Mouse (Mus musculus): Measurements from ENCODE around the gene Xdh.

Gene Xdh

DNA sequence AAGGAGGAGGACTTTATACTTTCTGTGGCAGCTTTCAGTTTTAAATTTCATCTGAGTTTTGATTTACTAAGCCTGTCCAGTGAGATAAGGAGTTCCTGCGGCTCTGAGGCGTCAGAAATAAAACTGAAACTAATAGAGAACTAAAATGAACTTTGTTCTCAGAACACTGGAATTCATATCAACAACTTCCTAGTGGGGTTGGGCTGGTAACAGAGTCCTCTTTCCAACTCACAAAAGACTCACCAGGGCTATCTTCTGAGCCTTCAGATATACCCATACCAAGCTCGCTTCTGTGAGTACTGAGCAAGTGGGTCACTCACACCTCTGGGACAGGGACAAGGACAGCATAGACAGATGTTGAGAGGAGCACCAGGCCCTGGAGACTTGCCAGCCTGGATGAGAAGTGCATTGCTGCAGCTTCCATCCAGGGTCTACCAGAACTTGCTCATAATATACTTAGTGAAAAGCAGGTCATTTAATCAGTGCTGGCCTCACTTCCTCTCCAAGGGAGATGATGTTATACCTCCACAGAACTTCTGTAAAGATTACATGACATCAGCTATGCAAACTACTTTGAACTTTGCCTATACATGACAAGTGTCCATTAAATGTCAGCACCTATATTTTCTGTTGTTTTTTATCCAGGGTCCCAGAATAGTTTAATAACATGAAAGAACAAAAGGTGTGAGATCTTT lies 7.6 kb downstream of the Xdh start:
- no peak for DNase-seq (ENCODE audit: low read depth, low spot score)

DNA sequence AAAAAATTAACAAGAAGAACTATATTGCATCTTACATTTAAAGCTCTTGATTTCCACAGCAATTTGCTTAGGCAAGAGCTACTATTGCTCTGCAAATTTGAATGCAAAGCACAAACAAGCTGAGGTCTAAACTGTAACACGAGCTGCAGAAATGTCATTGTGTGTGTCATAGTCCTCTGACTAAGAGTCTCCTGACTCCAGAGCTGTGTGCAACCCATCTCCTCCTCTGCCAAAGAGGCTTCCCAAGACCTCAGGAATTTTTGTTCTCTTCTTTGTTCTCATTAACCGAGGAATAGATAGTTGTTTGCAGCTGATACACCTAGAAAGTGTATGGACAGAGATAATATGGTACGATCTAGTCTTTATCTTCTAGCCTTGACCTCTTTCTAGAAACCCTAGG lies 8.2 kb downstream of the Xdh start:
- no peak for DNase-seq (ENCODE audit: low read depth, low spot score)

DNA sequence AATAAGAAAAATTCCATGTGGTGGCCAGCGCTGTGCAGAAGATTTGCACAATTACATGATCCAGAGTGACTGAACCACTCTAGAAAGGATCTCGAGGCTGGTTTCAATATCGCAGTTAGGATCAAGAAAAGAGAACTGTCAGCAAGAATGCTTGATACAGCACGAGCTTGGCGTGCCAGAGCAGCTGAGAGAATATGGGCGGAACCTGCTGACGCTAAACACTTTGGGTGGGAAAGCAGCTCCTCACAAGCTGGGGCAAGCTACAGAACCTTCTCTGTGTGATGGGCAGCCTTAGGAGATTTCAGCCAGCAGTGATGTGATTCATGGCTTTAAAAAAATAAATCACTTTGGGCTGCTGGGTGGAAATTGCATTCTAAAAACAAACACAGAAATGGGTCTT lies 12.9 kb downstream of the Xdh start:
- DNase-seq (ENCODE audit: low read depth, low spot score) = no peak

DNA sequence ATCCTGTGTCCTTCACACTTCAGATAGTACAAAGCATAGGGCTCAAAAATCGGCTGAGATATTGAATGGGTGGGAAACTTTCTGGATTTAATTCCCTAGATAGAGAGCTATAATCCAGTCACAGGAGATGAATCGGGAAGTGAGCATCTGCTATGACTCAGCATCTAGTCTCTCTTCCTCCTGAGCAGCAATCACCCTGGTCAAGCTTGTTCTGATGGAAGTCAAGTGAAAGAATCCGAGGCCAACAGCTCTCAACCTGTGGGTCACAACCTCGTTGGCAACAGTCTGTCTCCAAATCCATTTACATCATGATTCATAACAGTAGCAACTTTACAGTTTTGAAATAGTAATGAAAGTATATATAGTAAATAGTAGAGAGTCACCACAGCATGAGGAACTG lies 14.8 kb downstream of the Xdh start:
- DNase-seq (ENCODE audit: low read depth, low spot score) = no peak

DNA sequence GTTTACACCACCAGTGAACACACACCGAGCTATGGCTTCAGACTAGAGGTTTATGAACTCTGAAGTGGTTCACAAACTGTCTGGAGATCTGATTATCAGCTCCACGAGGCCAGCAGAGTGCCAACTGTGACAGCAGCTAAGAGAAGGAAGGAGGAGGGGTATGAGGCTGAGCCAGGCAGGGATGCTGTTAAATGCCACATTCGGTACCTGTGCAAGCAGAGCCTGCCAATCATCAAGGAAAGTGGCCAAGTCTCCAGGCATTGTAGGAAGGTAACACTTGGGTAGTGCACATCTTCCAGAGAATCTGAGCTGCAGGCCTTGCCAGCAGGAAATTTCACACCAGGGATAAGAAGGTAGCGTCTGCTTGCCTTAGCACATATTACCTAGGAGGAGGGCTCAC lies 15.7 kb downstream of the Xdh start:
- no peak for DNase-seq (ENCODE audit: low read depth, low spot score)

DNA sequence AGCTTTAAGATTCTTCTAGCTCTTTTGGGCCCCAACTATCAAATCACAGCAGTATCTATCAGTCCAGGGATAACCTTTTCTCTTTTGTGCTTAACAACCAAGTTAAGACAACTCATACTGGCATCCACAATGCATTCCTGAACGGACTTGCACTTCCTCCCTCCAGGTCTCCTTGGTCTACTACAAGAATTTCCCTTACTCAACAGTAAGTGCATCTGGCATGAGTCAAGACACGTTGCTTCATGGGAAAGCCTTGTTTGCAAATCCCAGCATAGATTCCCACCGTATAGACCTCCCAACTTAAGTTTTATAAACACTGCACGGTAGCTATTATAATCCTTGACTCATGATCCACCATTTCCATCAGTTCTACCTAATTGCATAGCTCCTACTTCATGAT lies 16.4 kb downstream of the Xdh start:
- no peak for DNase-seq (ENCODE audit: low read depth, low spot score)

DNA sequence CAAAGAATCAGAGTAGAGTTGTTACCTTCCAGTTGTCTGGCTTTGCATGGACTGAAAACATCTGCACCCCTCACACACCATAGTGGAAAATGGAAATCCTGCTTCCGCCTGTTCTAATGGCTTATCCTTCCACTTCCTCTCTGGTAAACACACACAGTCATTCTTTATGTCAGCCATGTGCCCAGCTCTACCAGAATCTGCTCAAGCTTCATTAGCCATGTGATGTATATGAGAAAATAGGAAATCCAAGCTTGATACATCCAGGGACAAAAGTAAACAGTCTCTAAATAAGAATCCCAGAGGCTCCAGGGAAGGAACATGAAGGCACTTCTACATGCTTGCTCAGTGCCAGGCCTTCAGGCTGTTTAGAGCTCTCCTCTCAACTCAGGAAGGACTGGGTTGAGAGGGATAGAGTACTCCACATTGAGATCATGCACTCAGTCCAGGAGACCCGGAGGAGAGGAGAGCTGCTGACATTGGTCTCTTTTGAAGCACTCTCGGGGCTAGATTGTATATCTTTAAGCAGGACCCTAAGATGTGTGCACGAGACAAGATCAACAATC lies 17.4 kb downstream of the Xdh start:
- DNase-seq (ENCODE audit: low read depth, low spot score) = no peak

DNA sequence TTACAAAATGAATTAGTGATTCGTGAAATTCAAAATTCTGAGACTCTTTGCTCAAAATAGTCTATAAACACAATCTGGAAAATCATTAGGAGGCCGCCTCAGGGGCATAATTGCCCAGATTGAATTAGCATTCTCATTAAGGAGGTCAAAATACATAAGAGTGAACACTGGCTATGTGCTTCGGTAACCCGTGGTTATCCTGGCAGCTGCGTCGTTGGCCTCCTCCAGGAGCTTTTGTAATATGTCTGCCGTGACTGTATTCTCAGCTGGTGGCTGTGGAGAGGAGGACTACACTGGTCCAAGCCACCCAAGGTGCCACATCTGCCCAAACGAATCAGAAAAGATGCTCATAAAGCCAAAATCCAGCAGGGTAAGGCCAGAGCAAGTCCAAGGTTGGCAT lies 30.5 kb downstream of the Xdh start:
- no peak for DNase-seq (ENCODE audit: low read depth, low spot score)

DNA sequence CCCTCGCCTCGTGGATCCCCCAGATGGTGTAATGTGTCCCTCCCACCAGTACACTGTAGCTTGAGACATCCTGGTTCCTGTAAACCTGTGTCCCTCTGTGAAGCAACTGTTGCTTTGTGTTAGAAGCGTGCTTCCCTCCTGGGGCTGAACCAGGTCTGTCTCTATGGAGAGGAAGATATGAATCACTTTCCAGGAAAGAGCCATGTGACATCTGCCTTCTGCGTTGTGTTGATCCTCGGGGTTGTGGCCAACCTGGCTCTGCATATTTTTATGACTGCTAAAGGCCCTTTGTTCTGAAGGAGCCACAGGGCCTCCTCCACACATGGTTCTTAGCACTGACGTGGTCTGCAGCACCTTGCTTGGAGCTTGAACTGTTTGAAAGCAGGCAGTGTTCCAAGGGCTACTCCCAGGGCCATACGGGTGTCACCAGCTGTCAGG lies 31.0 kb downstream of the Xdh start:
- no peak for DNase-seq (ENCODE audit: low read depth, low spot score)

DNA sequence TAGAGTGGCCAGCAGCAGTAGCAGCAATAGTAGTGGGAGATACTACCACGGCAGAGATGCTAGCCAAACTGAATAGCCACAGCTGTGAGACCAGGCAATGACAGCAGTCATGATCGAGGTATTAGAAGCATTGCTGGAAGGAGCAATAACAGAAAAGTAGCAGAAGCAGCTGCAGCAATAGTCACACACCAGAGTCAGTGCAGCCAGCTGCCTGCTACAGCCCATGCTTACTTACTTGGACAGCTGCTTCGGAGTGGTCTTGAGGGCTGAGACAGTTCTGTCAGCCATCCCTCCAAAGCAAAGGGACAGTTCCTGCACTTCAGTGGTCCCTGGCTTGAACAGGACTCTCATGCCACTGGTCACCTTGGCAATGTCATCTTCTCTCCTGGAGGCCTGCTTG lies 31.9 kb downstream of the Xdh start:
- no peak for DNase-seq (ENCODE audit: low read depth, low spot score)

DNA sequence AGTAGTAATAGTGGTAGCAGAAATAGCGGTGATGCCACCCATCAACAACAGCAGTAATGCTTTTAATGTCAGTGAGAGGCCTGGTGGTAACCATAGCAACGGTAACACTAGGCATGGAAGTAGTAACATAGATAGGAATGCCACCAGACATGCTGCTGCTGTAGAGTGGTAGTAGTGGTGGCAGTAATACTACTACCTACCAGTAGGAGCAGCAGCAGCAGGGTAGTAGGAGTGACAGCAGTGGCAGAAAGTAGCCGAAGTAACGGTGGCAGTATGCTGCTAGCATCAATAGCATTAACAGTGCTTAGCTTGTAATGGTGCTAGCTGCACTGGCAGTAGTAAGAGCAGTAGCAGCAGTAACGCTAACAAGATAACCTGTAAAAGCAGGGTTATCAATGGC lies 32.3 kb downstream of the Xdh start:
- DNase-seq (ENCODE audit: low read depth, low spot score) = peak; percentile 23

DNA sequence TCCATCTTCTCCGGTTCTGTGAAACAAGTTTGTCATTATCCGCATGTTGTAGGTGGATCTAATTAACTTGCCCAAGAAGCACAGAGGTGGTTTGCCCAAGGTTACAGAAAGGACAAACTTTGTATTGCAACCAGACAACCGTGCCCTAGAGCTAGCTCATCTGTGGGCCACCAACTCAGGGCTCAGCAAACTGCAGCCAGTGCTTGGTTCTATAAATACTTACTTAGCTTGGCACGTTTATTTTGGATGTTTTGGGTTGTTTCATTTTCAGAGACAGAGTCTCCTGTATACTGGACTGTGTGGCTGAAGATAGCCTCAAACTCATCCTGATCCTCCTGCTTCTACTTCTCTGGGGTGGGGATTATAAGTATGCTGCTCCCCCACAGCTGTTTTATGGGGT lies 35.3 kb downstream of the Xdh start:
- no peak for DNase-seq (ENCODE audit: low read depth, low spot score)

DNA sequence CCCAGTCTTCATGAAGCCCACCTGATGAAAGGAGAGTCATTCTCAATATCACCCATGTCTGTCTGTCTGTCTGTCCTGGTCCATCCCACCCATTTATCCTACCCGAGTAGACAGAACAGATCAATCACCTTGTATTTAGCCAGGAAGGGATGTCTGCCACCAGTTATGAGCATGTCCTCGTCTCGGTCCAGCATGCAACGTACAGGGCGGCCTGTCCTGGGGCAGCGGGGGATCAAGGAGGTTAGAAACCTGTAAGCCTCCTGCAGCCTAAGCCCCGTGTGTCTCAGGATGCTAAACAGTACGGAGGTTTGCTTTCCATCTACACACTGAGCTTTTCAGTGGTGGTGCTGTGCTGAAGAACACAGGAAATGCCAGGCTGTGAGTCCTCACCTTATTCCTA lies 43.9 kb downstream of the Xdh start:
- DNase-seq (ENCODE audit: low read depth, low spot score) = no peak

DNA sequence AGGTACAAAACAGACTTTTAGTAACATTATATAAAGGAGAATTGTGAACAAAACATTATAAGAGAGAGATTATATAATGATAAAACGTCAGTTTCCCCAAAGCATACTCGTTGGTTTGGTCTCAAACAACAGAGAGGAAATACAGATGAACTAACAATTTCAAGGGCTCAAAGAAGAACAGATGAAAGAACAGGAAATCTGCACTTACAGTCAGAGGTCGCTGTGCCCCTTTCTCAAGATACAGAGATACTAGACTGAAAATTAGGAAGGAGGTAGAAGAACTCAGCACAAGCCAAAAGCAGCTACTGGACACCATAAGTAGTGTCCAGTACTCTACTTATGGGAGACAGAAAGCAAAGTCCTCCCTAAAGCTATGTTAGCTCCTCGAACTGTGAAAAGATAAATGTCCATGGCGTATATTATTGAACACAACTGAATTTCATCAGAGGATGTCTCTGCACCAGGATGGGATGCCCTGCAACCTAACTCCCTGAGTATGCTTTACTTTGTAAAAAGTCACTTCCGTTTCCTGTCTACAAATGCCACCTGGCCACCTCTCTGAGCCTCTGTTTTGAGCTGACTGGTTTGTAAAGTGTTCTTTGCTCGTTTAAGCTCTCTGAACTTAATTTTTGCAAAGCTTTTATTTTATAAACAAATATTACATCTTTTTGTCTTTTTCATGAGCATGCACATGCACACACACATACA lies 44.8 kb downstream of the Xdh start:
- no peak for DNase-seq (ENCODE audit: low read depth, low spot score)

DNA sequence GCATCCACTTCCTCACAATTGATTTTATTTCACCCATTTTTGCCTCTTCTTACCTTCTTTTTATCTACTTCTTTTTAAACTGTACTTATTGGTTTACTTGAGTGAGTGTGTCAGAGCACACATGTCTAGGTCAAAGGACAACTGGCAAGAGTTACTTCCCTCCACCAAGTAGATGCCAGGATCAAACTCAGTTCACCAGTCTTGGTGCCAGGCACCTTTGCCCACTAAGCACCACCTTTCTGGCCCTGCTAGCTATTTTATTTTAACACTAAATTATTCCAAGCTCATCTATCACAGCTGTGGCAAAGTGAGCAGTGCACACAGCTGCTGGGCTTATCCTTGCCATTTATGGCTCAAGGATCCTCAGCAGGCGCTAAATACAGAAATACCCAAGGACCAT lies 46.9 kb downstream of the Xdh start:
- DNase-seq (ENCODE audit: low read depth, low spot score) = no peak

DNA sequence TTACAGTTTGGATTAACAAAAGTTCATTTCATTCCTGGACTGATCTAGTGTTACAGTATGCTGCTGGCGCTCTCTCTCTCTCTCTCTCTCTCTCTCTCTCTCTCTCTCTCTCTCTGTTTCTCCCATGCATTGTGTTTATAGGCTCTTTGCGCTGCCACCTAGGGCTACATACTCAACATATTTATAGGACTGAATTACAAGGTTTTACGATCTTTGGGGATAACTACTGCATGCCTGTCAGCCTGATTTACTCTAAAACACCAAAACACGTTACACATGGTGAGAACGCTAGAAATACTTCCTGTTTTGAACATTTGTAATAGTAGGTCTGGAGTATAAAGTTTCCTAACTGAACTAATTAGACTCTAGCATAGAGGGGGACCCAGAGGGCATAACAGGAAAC lies 47.8 kb downstream of the Xdh start:
- DNase-seq (ENCODE audit: low read depth, low spot score) = no peak

DNA sequence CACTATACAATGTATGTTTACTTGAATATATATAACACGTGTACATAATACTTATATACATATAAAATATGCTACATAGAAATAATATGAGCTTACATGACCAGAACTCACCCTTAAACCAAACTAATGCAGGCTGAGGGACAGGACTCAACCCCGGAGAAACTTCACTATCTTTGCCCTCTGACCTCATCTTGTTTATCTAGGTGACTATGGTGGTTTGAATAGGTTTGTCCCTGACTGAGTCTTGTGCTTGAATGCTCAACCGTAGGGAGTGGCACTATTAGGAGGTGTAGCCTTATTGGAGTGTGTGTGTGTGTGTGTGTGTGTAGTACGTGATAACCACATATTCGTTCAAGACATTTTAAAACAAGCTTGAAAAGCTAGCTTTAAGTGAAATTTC lies 55.6 kb downstream of the Xdh start:
- no peak for DNase-seq (ENCODE audit: low read depth, low spot score)

DNA sequence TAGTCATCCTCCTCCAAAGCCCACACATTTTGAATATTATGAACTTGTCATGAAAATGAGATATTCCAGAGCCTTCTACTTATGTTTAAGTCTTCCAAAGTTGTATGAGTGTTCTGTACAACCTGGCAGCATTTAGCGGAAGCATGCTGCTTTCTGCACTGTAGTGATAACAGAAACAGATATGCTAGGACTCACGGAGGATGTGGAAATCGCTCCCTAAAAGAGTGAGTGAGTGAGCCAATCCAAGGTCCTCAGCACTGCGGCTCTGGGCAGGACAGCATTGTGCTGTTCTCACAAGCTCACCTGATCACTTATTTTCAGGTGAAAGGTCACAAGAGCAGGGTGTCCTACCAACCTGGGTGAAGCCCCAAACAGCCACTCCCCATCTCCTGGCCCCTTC lies 56.2 kb downstream of the Xdh start:
- DNase-seq (ENCODE audit: low read depth, low spot score) = no peak

DNA sequence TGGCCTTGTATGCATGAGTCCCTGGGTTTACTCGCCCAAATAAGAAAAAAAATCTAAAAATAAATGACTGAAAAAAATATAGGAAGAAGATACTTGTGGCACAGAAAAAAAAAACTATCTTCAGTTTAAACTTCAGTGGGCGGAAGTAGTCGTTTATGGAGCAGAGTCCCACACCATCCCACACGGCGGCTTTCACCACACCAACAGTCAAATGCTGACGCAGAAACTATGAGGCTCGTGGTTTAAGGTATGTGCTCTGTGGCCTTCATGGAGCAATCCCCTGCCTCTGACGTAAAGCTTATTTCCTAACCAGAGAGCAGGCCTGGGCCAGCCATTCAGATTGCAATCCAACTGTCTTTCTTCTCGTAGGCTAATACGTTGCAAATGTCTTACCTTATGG lies 56.8 kb downstream of the Xdh start:
- DNase-seq (ENCODE audit: low read depth, low spot score) = no peak

DNA sequence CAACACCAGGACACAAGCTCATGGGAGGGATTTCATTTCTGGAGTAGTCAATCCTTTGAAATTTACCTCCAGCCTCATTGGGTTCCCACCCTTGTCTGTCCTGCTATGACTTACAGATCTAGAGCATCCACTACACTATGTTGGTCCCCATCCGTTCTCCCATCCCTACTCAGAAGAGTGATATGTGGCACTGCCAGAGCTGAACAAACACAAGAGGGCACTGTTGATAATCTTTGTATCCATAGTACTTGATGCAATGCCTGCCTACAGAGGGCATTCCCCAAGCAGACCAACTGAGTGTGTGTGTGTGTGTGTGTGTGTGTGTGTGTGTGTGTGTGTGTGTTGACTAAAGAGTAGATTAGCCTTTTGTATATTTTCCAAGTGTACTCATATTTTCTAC lies 58.4 kb downstream of the Xdh start:
- DNase-seq (ENCODE audit: low read depth, low spot score) = peak; percentile 13

DNA sequence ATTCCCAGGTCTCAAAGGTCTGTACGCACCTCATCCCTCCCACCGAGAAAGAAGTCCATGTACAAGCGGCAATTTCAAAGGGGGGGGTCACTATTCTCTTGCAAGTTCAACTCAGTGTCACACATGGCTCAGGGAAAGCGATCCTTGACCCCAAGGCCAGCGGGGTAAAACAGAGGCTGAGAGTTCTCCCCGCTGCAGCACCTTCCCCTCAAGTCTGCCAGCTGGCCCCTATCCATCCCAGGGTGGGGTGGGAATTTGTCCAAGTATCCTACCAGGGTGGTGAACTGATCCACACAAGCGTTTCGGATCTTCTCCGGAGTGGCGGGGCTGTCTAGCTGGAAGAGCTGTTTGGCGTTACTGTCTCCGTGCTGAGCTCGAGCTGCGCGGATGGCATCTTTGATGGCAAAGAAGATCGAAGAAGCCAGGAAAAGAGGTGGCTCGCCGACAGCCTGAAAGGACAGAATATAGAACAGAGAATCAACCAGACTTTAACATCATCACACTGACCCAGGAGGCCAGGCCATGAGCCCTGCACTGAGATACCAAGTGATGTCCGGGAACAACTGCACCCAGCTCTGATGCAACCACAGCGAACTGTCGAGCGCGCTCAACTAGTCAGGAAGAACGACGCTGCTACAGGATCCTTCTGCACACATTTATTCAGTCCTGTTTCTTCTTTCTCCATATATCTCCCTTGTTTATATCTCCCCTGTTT lies 63.8 kb downstream of the Xdh start:
- no peak for DNase-seq (ENCODE audit: low read depth, low spot score)

DNA sequence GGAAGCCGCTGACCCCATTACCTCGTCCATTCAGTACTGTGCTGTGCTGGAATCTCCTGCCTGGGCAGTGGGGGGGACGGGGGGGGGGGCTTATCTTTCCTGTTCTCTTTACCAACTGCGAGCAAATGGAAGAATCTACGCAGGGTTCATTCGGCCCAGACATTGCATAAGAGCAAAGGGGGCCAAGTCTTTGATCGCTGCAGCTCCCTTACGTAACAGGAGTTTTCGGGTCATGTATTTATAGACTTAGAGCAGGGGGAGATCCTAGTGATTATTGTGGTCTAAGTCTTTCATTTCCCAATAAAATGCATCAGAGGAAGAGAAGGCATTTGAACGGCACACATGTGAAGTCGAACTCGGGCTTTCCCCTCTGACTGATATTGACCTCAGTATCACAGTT lies 66.7 kb downstream of the Xdh start:
- no peak for DNase-seq (ENCODE audit: low read depth, low spot score)

DNA sequence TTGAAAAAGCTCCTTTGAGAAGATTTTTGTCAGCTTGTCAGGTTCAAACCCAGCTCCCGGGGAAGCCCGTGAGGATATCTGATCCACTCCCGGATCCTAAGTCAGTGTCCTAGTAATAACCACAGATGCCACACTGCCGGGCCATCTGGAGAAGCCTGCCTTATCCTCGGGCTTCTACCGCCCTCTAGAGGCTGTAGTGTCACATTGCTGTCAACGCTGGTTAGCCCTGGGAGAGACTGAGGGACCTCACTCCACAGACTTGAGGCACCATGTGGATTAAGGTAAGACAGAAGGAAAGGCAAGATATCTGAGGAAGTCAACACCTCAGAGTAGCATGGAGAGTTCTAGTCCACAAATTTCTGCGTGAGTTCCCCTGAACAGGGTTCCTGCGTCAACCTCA lies 67.8 kb downstream of the Xdh start:
- peak; percentile 75 for DNase-seq (ENCODE audit: low read depth, low spot score)
